Mouse (Mus musculus): Measurements from ENCODE around the gene Nat8f4. TPM values are rescaled to one million over a fixed set of nuclear protein-coding genes. Genes with fewer than 3 reads are reported as not detected.

Nat8f4 gene
- polyA plus RNA-seq, 1 experiment from 2014 or later, result 4.1 TPM

Other genes with a start within 250 kb of the Nat8f4 start
- not detected in 2 replicates for gene Nat8f7, start 191.7 kb downstream of the Nat8f4 start, polyA plus RNA-seq (2014; fragmentation: Nextera tagmentation; extraction: Ambion mirVana)
- gene Nat8f3, start 139.1 kb downstream of the Nat8f4 start, polyA plus RNA-seq (2014; fragmentation: Nextera tagmentation; extraction: Ambion mirVana), result not detected in 2 replicates
- gene Nat8f6, start 83.9 kb downstream of the Nat8f4 start, polyA plus RNA-seq (2014; fragmentation: Nextera tagmentation; extraction: Ambion mirVana), result not detected in 2 replicates
- gene Nat8f5, start 83.9 kb downstream of the Nat8f4 start, polyA plus RNA-seq (2014; fragmentation: Nextera tagmentation; extraction: Ambion mirVana), result not detected in 2 replicates
- not detected in 2 replicates for gene Nat8, start 72.8 kb downstream of the Nat8f4 start, polyA plus RNA-seq (2014; fragmentation: Nextera tagmentation; extraction: Ambion mirVana)
- not detected in 2 replicates for gene Nat8f2, start 35.7 kb downstream of the Nat8f4 start, polyA plus RNA-seq (2014; fragmentation: Nextera tagmentation; extraction: Ambion mirVana)
- 29.7 and 39.7 TPM in 2 replicates for gene Tprkb, start 7.0 kb upstream of the Nat8f4 start, polyA plus RNA-seq (2014; fragmentation: Nextera tagmentation; extraction: Ambion mirVana)
- gene Nat8f1, start 10.8 kb upstream of the Nat8f4 start, polyA plus RNA-seq (2014; fragmentation: Nextera tagmentation; extraction: Ambion mirVana), result 4.1 and 6.1 TPM in 2 replicates
- 43.7 and 45.3 TPM in 2 replicates for gene Dusp11, start 56.8 kb upstream of the Nat8f4 start, polyA plus RNA-seq (2014; fragmentation: Nextera tagmentation; extraction: Ambion mirVana)
- not detected in 2 replicates for gene Figla, start 111.3 kb upstream of the Nat8f4 start, polyA plus RNA-seq (2014; fragmentation: Nextera tagmentation; extraction: Ambion mirVana)
- gene Add2, start 123.8 kb upstream of the Nat8f4 start, polyA plus RNA-seq (2014; fragmentation: Nextera tagmentation; extraction: Ambion mirVana), result 19.1 and 22.1 TPM in 2 replicates